Mouse (Mus musculus) MN1 (cell line): ENCODE results near the gene Trib3.

Source experiments
- DNase-seq: peaks from one replicate; pipeline ENCODE4 v3.0.0-alpha.2; 2016; ENCODE audit warnings: low spot score

The Trib3 gene

DNA sequence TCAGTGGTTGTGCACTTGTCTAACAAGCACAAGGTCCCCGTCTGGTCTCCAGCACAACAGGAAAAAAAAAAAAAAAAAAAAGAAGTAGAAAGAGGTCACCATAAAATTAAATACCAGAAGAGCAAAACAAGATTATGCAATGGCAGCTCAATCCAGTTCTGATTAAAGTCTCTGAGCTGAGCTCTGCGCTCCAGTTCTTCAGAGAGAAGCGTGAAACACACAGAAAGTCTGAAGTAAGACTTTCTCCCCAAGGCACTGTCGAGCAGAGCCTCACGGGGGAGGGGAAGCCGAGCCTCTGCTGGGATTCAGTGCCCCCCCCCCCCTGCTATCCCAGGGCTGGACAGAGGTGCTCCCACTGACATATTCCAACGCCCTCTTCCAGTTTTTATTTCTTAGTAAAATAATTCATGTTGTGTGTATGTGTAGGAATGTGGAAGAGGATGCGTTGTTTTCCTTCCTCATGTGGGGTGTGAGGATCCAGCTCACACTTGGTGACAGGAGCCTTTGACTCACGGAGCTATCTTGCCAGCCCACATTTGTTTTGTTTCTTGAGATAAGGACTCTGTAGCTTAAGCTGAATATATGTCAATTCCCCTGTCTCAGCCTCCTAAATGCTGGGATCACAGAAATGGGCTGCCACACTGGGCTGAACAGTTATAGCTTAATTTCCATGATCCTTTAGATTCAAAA, 3.1 kb upstream of the Trib3 start:
- peak; percentile 58 for DNase-seq

DNA sequence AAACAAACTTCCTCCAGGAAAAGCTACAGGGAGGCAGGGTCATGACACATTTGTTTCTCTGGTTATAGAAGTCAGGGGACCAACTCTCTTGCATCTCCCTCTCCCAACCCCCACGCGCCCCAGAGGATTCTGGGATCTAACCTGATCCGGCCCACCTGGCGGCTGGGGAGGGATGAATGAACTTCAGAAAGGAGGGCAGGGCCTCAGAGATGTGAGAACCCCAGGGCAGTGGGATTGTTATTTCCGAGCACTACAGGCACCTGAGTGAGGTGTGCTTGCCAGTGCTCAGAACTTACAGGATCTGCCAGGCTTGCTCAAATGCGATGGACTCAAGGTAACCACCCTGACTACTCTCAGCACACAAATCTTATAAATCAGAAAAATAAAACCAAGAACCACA, 1.6 kb upstream of the Trib3 start:
- no peak for DNase-seq

DNA sequence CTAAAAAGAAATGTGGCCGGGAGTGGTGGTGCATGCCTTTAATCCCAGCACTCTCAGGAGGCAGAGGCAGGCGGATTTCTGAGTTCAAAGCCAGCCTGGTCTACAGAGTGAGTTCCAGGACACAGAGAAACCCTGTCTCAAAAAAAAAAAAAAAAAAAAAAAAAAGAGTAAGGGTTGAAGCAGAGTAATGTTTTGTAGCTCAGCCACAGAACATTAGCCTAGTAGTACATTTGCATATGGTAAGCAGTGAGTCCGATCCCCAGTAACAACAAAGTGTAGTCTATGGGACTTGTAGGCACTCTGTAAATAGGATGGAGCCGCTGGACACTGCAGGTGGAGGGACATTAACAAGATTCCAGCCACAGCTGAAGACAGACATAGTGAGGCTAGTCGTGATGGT, 1.1 kb upstream of the Trib3 start:
- DNase-seq, result no peak

DNA sequence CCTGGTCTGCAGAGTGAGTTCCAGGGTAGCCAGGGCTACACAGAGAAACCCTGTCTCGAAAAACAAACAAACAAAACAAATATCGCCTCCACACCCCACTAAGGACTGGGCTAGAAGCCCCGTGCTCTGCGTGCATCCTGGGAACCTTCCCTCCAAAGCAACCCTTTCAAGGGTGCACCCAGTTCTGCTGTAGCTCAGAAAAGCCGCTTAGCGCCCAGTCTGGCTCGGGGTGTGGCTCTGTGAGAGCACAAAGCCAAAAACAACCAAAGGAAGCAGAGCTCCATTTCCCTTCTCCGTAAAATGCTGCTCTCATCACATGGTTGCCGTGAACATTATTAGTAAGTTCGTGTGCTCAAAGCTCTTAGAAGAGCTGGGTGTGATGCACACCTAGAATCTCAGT, 529 bp upstream of the Trib3 start:
- DNase-seq, result peak; percentile 63

DNA sequence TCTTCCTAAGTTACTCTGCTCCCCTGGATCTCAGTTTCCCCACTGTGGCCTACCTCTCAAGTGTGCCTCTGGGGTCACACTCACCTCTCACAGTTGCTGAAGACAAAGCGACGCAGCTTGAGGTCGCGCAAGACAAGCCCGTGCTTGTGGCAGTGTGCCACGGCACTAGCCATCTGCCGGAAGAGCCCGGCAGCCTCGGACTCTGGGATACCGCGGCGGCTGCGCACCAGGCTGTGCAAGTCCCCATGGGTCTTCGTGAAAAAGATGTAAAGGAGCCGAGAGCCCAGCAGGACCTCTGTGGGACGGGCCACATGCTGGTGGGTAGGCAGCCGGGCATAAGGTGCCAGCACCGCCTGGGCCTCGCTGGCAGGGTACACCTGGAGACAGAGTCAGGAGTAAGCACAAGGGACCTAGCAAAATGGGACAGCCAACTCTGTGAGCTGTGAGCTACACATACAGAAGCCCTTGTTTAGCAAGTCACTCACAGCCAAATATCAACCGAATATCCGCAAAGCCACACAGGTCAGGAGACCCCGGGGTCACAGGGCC, 4.1 kb downstream of the Trib3 start:
- no peak for DNase-seq

DNA sequence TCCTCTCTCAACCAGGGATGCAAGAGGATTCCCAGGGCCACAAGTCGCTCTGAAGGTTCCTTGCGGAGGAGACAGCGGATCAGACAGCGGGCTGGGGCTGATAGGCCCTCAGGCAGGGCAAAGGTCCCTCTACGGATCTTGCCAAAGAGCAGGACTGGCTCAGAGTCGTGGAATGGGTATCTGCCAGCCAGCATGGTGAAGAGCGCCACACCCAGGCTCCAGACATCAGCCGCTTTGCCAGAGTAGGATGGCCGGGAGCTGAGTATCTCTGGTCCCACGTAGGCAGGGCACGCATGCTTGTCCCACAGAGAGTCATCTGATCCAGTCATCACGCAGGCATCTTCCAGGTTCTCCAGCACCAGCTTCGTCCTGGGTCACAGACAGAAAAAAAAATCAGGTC, 5.5 kb downstream of the Trib3 start:
- DNase-seq, result no peak

DNA sequence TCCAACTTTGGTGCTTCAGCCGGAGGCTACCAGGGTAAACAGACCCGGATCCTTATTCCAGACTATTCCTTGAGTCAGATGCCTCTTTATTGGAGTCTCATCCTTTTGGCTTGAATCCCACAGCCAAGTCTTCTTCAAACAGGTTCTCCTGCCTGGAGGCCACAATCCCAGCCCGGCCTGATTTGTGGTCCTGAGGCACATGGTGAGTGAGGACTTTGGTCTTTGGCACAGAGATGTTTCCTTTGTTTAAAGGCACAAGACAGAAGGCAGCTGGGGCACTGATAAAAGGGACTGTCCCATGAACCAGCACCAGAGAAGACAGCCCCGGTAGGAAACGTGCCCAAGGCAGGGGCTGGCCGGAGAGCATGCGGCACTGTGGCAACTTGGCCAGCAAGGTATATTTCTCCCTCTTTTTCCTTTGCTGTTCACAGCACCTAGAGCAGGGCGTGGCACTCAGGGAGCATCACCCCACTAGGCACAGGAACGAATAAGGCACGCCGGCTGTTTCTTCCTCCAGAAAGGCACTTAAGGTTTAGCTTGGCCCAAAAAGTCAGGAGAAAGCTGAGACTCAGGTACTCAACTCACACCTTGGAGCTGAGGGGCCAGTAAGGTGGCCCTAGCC, 6.1 kb downstream of the Trib3 start:
- no peak for DNase-seq

DNA sequence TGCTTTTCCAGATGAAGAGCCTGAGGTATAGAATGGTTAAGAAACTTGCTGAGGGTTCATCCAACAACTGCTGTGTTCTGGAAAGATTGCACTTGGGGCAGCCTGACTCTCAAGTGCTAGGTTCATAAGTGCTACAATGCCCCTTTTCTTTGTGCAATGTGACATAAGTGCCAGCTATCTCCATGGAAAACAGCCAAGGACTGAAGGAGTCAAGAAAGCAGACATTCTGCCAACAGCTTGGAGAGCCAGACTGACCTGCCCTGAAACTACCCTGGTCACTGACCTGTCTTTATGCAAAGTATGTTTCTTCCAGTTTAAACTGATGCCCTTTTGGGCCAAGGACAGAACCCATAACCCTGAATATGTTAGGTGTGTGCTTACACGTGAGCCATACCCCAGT, 7.0 kb downstream of the Trib3 start:
- peak; percentile 46 for DNase-seq

DNA sequence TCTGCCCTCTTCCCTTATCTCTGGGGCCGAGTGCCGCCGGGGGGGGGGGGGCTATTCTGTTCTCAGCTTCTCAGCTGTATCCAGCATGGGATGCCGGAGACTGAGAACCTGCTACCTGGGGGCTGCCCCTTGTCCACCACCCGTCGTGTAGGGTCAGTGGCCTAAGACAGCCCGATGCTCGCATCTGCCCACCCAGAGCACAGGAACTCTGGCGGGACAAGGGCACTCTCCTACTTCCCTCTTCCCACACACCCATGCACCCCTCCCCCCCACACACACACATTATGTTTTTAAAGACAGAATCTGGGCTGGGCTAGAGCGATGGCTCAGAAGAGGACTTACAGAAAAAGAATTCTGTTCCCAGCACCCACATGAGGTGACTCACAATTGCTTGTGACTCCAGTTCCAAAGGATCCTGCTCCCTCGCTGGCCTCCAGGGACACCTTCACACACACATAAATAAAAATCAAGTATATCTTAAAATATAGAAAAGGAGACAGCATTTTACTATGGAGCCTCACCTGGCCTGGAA, 8.5 kb downstream of the Trib3 start:
- no peak for DNase-seq

DNA sequence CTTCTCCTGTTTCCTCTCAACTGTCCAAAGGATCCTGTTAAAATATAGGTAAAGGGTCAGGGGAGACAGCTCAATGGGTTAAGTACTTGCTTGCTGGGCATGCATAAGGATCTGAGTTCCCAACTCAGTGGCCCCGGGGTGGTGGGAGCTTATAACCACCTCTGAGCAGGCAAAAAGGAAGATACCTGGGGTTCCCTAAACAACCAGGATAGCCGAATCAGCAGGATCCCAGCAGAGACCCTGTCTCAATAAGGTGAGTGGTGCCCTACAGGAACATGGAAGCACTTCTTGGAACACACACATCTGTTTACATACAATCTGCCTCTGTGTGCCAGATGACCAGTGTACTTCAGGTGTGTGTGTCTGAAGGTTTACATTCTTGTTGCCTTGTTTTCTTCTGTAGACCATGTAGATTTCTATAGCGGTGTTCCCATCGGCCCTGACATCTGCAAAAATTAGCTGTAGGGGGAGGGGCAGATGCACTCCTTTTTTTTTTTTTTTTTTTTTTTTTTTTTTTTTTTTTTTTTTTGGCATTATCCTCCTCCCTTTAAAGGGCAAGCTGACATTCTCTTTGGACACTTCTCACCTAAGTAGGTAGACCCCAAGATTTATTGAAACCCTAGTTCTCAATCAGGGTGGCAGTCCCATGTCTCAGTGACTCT, 10.4 kb downstream of the Trib3 start:
- DNase-seq, result no peak

DNA sequence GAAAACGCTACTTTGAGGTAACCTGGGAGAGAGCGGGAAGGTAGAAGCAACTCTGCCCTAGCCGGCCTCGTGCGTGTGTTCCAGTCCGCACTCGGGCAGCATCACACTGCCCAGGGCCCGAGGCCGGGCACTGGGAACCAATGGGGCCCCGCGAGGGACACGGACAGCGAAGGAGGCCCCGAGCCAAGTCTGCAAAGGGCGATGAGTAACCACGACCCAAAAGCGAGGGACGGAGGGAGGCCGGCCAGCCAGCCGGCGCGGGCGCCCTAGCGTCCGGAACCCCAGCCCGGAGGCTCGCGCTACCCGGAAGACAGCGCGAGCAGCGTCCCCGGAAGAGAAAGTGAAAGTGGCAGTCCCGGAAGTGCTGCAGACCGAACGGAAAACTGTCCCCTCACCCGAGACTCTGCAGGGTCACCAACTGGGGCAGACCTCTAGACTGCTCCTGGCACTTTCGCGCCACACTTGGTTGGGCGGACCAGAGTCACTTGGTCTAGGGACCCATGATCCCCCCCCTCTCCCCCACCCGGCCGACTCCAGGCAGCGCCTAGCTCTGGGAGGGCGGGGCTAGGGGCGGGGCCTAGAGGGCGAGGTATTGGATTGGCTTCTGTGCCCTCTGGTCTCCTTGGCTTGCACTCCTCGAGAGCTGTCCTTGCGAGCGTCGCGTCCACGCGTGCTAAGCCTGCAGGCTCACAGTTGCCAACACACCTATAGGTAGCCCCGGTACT, 11.6 kb downstream of the Trib3 start, which contains the start of gene Rbck1:
Gene Rbck1, minus strand, starts transcription at position 553 of the 725 bp plus-strand sequence.
- peak; percentile 94 for DNase-seq

DNA sequence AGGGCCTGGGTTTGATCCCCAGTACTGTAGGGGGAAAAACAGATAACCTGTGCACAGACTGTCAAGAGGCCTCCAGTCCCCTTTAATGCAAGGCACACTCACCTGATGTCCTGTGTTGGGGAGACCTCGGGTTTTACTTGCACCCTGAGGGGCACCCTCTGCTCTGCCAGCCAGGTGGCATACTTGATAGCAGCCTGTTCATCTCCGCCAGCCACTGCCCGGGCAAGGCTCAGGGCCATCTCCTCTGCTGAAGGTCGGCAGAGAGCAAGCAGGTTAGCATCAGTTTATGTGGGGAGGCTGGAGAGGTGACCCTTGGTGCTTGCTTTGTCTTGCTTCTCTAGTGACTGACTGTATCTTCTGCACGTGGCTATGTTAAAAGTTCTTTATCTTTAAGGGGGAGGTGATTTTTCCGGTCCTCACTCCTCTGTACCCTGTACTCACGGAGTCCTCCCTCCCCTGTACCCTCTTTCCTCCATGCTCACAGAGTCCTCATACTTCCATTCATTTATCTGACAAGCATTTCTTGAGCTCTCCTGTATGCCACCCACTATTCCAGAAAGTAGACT, 12.9 kb downstream of the Trib3 start:
- DNase-seq, result no peak

DNA sequence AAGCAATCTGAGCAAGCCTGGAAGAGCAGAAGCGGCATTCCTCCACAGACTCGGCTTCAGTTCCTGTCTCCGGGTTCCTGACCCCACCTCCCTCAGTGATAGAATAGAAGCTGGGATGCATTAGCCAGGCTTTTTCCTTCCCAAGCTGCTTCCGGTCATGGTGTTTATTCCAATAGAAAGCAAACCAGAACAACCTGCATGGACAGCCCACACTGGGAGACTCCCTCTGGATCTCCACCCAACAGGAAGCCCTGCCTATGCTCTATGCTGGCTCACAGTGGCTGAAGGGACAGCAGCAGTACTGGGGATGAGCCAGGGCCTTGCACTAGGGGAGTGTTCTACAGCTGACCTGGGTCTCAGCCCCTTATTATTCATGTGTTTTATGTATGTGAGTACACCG, 15.9 kb downstream of the Trib3 start:
- DNase-seq, result no peak

DNA sequence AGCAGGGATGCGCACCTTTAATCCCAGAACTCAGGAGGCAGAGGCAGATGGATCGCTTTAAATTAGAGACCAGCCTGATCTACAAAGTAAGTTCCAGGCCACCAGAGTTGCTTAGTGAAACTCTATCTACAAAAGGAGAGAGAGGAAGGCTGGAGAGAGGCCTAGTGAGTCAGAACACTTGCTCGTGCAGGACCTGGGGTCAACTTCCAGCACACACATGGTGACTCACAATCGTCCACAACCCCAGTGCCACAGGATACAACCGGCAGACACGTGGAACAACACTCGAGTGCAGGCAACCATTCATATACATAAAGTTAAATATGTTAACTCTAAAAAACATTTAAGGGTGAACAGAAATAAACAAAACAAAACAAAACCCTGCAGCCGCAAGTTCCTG, 17.2 kb downstream of the Trib3 start:
- no peak for DNase-seq

DNA sequence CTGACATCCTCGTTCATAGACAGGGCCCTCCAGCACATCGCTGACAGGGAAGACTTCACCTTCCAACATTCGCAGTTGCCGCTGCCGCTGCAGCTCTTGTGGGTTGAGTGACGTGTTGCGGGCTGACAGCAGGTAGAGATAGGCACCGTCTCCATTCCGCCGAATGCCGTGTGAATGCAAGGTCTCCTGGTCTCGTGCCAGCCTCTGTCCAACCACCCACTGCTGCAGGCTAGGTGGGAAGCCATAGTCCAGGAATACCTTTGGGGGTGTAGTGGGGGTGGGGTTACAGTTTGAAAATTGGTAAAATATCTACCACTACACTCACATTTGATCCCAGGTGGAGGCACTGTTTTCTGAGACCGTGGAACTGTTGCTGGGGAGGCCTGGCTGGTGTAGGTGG, 17.7 kb downstream of the Trib3 start:
- DNase-seq, result no peak

DNA sequence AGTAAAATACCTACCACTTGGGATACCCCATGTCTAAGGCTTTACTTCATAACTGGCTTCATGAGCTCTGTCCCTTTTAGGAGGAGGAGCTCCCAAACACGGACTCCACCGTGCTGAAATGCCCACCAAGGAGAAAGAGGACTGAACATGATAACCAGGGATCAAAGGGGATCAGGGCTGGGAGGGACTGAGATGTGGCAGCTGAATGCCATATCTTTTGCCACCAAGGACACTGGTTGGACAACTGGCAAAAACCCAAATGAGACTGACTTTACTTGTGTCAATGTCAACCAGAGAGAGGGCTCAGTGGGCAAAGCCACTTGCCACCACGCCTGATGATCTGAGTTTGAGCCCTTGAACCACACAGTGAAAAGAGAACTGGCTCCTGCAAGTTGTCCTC, 19.0 kb downstream of the Trib3 start:
- no peak for DNase-seq

DNA sequence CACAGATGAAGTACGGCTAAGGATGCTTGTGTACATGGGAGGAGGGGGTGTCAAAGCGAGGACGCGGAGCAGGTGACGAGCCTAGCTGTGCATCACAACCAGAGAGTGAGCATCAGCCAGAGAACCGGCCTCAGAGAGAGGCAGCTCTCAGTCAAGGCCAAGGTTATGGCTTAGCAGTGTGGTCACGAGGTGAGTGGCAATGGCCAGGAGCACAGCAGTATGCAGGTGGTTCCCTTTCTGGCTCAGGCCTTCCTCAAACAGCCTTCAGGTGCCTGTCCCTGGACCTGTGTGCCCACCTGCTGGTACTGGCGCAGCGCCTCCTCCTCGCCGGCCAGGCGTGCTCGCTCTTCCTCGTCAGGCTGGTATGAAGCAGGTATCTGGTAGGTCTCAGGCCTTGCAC, 19.9 kb downstream of the Trib3 start:
- no peak for DNase-seq

DNA sequence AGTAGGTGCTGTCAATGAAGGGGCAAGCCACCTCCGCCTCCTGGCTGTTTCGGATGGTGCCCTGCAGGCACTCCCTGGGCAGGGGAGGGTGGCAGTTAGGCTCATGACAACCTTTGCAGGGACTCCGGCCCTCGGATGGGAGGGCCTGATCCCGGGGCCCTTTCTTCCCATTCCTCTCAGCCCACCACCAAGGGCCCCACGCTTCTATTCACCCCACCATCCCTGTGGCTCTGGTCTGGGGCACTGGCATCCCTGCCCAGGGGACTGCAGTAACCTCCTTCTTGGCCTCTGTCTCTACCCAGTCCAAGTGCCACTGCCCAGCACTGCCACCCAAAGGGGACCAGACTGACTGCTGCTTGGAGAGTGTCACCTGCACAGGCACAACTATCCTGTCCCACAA, 21.6 kb downstream of the Trib3 start:
- DNase-seq, result no peak

DNA sequence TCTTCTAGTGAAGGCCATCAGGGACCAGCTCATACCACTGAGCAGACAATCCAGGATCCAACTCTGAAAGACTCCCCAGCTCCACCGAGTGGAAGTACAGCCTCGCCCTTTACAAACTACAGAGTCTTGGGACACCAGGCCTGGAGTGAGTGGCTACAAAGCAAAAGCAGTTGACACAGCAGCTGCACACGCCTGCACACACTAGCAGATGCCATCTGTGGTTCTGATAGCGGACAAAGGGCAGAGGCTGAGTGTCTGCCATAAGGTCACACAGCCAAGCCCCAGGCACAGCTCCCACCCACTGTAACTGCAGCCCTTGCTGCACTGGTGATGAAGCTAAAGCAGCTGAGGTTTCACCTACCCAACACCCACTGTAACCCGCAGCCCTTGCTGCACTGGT, 22.3 kb downstream of the Trib3 start:
- no peak for DNase-seq

DNA sequence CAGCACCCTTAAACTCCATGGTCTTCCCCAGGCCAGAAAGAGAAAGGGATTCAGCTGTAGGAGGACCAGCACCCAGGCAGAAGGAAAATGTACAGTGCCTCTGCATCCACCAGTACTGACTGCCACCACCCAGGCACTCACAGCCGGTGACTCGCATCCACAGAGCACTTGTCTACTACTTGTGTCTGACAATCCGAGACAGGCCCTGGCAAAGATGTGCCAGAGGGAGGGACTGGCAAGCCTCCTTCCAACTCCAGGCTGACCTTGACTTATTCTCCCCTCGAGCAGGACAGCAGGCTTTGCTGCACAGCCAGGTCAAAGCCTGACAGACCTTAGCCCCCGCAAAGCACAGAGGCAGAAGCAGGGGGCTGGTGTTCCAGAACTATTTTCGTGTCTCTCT, 26.8 kb downstream of the Trib3 start:
- no peak for DNase-seq

DNA sequence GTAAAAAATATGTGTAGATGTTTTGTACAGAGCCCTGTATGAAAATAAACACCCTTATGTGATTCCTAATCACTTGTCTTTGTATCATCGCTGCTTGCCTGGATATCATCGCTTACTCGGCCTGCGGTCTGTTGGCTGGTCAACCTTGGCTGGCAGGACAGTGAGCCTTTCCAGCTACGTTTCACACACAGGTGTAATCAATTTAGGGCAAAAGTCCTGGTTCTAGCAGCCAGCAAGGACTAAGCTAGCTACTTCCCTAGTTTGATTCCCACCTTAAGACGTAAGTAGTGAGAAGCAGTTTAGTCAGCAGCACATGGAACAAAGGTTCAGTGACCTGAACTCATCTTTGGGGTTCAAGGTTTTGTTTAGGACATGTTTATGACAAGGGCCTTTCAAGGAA, 29.9 kb downstream of the Trib3 start:
- DNase-seq, result no peak

DNA sequence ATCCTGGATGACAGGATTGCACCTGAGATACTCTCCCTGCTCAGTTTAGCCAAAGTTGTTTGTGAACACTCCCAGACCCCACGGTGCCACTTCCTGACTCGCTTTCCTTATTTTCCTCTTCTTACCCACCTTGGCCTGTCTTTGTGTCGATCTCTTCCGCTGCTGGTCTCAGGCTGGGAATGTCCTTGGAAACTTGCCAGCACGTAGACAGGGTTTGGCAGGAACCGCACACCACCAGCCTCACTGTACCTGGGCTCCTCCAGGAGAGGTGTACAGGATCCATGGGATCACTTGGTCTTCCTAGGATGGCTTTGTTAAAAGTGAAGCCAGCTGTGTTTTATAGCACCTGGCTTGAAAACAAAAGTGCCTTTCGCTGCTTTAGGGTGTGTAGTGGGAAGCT, 30.8 kb downstream of the Trib3 start:
- no peak for DNase-seq
